31 mouse cellular contexts compared by ENCODE assay signal in the genomic region with DNA sequence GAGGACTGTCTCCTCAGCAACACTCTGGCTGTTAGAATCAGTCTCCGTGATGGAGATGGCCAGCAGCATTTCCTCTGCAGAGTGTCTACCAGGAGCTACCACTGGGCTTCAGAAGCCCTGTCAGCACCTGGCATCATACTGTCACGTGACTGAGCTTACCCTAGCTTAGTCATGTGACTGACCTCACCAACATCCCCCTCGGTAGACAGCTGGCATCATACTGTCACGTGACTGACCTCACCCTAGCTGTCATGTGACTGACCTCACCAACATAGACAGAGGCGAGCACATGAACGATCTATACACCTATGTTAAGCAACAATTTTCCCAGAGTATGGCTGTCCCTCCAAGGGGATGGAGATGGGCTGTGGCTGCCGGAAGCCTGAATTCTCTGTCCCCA. TPM values are rescaled to one million over a fixed set of nuclear protein-coding genes. Genes with fewer than 3 reads are reported as not detected.
DNase-seq lines count a peak whose midpoint lies in the region; ATAC-seq and TF ChIP-seq lines count a peak whose summit lies in the region.
"Had no signal": no experiment of that assay in that cellular context is flagged by ENCODE, and none has a peak within 500 bp of the region (broad histone marks: within the 10 kb centered on the region; RNA-seq: fewer than 3 reads in every experiment).

No protein-coding gene starts in this region.

- TF ChIP-seq RAD21 in MEL (IDR thresholded peaks at IDR 0.05; ENCODE audit: low read depth, low read length), result no peak

- DNase-seq in stomach, postnatal 0 days (ENCODE audit: low spot score), result no peak
- no peak for DNase-seq in MEL (ENCODE audit: low read depth, low spot score)
- DNase-seq in c-Kit-positive CD71-positive TER-119-positive erythroid progenitor cells, embryonic 14.5 days (ENCODE audit: low spot score), result no peak
- DNase-seq in kidney, adult 9 months, result no peak
- DNase-seq: adrenal gland, postnatal 10 days; cerebellum, postnatal 36 days; embryo, embryonic 11 days; gastrocnemius, adult 2 months; heart, postnatal 10 days; layer of hippocampus, adult 9-11 months; left cerebral cortex, postnatal 4 days; right cerebral cortex, adult 18-20 months; right cerebral cortex, postnatal 4 days had no signal

- H3K79me3 ChIP-seq in C2C12 (ENCODE audit: low read depth), result no peaks in the 10 kb centered on the region

- ATAC-seq in stomach, embryonic 15.5 days (ENCODE audit: insufficient read depth, low FRiP score, low read depth), result 0 out of 2 replicates have a peak, but pooled peaks have one; percentile 27
- no peak for ATAC-seq in stomach, postnatal 0 days (ENCODE audit: low FRiP score, low TSS enrichment)
- ATAC-seq: CD4-positive, CD25-positive, alpha-beta regulatory T cell, adult 4 months; forebrain, embryonic 13.5 days; hindbrain, embryonic 16.5 days; intestine, embryonic 15.5 days; lung, postnatal 0 days; midbrain, embryonic 13.5 days had no signal

- H3K4me2 ChIP-seq in stomach, embryonic 15.5 days, result no peak overlapping the region
- H3K4me2 ChIP-seq in stomach, postnatal 0 days (replicated peaks; ENCODE audit: low read depth), result no peak overlapping the region
- no peak overlapping the region for H3K4me2 ChIP-seq in myocyte (ENCODE audit: low read depth)
- H3K4me2 ChIP-seq: embryonic facial prominence, embryonic 13.5 days; forebrain, embryonic 13.5 days; heart, embryonic 11.5 days; intestine, embryonic 15.5 days; limb, embryonic 15.5 days; midbrain, embryonic 13.5 days; neural tube, embryonic 13.5 days had no signal

- no peak overlapping the region for H3K9ac ChIP-seq in stomach, embryonic 15.5 days
- H3K9ac ChIP-seq in stomach, postnatal 0 days (ENCODE audit: low read length), result no peak overlapping the region
- H3K9ac ChIP-seq in MEL (ENCODE audit: control insufficient read depth, low read depth, low read length, poor library complexity, severe bottlenecking), result no peak overlapping the region
- H3K9ac ChIP-seq: embryonic facial prominence, embryonic 13.5 days; forebrain, embryonic 13.5 days; intestine, embryonic 15.5 days; limb, embryonic 15.5 days; midbrain, embryonic 13.5 days; neural tube, embryonic 13.5 days had no signal

- H3K9me3 ChIP-seq in stomach, embryonic 15.5 days, result no peaks in the 10 kb centered on the region
- no peaks in the 10 kb centered on the region for H3K9me3 ChIP-seq in stomach, postnatal 0 days (ENCODE audit: control insufficient read depth, low read length)
- no peaks in the 10 kb centered on the region for H3K9me3 ChIP-seq in MEL (replicated peaks; ENCODE audit: insufficient read depth, low read length)
- H3K9me3 ChIP-seq: embryonic facial prominence, embryonic 13.5 days; forebrain, embryonic 13.5 days; G1E; hindbrain, embryonic 10.5 days; intestine, embryonic 15.5 days; limb, embryonic 15.5 days; midbrain, embryonic 13.5 days; neural tube, embryonic 13.5 days had no signal

- H3K27ac ChIP-seq in stomach, embryonic 15.5 days, result no peak overlapping the region
- H3K27ac ChIP-seq in stomach, postnatal 0 days (replicated peaks), result no peak overlapping the region
- H3K27ac ChIP-seq in MEL (ENCODE audit: control insufficient read depth, low read depth, low read length), result no peak overlapping the region
- H3K27ac ChIP-seq: embryonic facial prominence, embryonic 13.5 days; forebrain, embryonic 13.5 days; gastrocnemius, adult 2 months; hindbrain, embryonic 10.5 days; intestine, embryonic 15.5 days; kidney, postnatal 0 days; limb, embryonic 15.5 days; midbrain, embryonic 13.5 days; neural tube, embryonic 13.5 days had no signal

- H3ac ChIP-seq in C2C12 (ENCODE audit: control insufficient read depth, insufficient read length, low read depth), result no peak overlapping the region
- H3ac ChIP-seq in myocyte (ENCODE audit: control insufficient read depth, insufficient read length), result no peak overlapping the region

- H3K27me3 ChIP-seq in stomach, embryonic 15.5 days (replicated peaks), result no peaks in the 10 kb centered on the region
- H3K27me3 ChIP-seq in stomach, postnatal 0 days (ENCODE audit: control insufficient read depth, insufficient read depth, low read length), result no peaks in the 10 kb centered on the region
- H3K27me3 ChIP-seq in C2C12 (ENCODE audit: control insufficient read depth, insufficient read depth, insufficient read length) (no peaks in the 10 kb centered on the region), MEL (ENCODE audit: control insufficient read depth in 1 of 2, insufficient read depth in 2 of 2, low read length in 2 of 2) (peaks cover 9 to 10% of the 10 kb centered on the region in 2 experiments; a peak in 3 of 4 replicates), myocyte (ENCODE audit: control insufficient read depth, insufficient read depth, insufficient read length) (no peaks in the 10 kb centered on the region)
- H3K27me3 ChIP-seq: embryonic facial prominence, embryonic 13.5 days; forebrain, embryonic 13.5 days; limb, embryonic 15.5 days; midbrain, embryonic 13.5 days; neural tube, embryonic 13.5 days had no signal

- no peak for TF ChIP-seq CTCF in stomach, postnatal 0 days (IDR thresholded peaks at IDR 0.05; ENCODE audit: low read depth)
- no peak for TF ChIP-seq CTCF in C2C12 (IDR thresholded peaks at IDR 0.05; ENCODE audit: control insufficient read depth, insufficient read depth, insufficient read length)
- TF ChIP-seq CTCF in MEL (IDR thresholded peaks at IDR 0.05 in 2 of 3, conservative IDR thresholded peaks at IDR 0.05 in 1 of 3; ENCODE audit: control insufficient read depth in 1 of 3, insufficient read depth in 1 of 3, low read depth in 2 of 3, low read length in 3 of 3, poor library complexity in 1 of 3, severe bottlenecking in 1 of 3), result no peak

- H3K4me1 ChIP-seq in stomach, embryonic 15.5 days, result no peaks in the 10 kb centered on the region
- H3K4me1 ChIP-seq in stomach, postnatal 0 days (replicated peaks; ENCODE audit: control insufficient read depth, insufficient read depth), result no peaks in the 10 kb centered on the region
- no peaks in the 10 kb centered on the region for H3K4me1 ChIP-seq in MEL (ENCODE audit: control insufficient read depth in 1 of 2, insufficient read depth in 2 of 2, low read length in 2 of 2)
- H3K4me1 ChIP-seq: embryonic facial prominence, embryonic 13.5 days; forebrain, embryonic 13.5 days; intestine, embryonic 15.5 days; limb, embryonic 15.5 days; midbrain, embryonic 13.5 days; neural tube, embryonic 13.5 days had no signal

- TF ChIP-seq POLR2A in MEL (IDR thresholded peaks at IDR 0.05; ENCODE audit: control insufficient read depth in 1 of 2, insufficient read depth in 1 of 2, low read depth in 1 of 2, low read length in 2 of 2, poor library complexity in 1 of 2) (no peak), myocyte (IDR thresholded peaks at IDR 0.05; ENCODE audit: insufficient read length, low read depth) (no peak)

- no peaks in the 10 kb centered on the region for H3K36me3 ChIP-seq in stomach, embryonic 15.5 days
- no peaks in the 10 kb centered on the region for H3K36me3 ChIP-seq in stomach, postnatal 0 days (ENCODE audit: control insufficient read depth, insufficient read depth, low read length)
- H3K36me3 ChIP-seq in C2C12 (ENCODE audit: control insufficient read depth, insufficient read depth) (no peaks in the 10 kb centered on the region), MEL (ENCODE audit: control insufficient read depth in 1 of 2, insufficient read depth in 2 of 2, low read length in 2 of 2) (no peaks in the 10 kb centered on the region), myocyte (ENCODE audit: control insufficient read depth, insufficient read depth) (no peaks in the 10 kb centered on the region)
- H3K36me3 ChIP-seq: embryonic facial prominence, embryonic 13.5 days; G1E; hindbrain, embryonic 10.5 days; intestine, embryonic 15.5 days; limb, embryonic 15.5 days; midbrain, embryonic 13.5 days; neural tube, embryonic 13.5 days had no signal

- no peak for TF ChIP-seq EP300 in stomach, postnatal 0 days (optimal IDR thresholded peaks at IDR 0.05)
- TF ChIP-seq EP300 in MEL (IDR thresholded peaks at IDR 0.05; ENCODE audit: low read depth in 1 of 2, low read length in 2 of 2), result no peak

- H3K4me3 ChIP-seq in stomach, embryonic 15.5 days (replicated peaks), result no peak overlapping the region
- H3K4me3 ChIP-seq in stomach, postnatal 0 days (ENCODE audit: low read depth, low read length), result no peak overlapping the region
- H3K4me3 ChIP-seq in C2C12 (ENCODE audit: insufficient read depth, poor library complexity, severe bottlenecking) (no peak overlapping the region), MEL (ENCODE audit: control insufficient read depth in 1 of 2, insufficient read depth in 1 of 2, low read depth in 2 of 2, low read length in 2 of 2) (no peak overlapping the region), myocyte (no peak overlapping the region)
- H3K4me3 ChIP-seq: embryonic facial prominence, embryonic 13.5 days; forebrain, embryonic 13.5 days; gastrocnemius, adult 2 months; hindbrain, embryonic 10.5 days; intestine, embryonic 15.5 days; limb, embryonic 15.5 days; midbrain, embryonic 13.5 days; neural tube, embryonic 13.5 days had no signal

- H3K79me2 ChIP-seq in C2C12 (ENCODE audit: control insufficient read depth, insufficient read depth) (no peaks in the 10 kb centered on the region), MEL (ENCODE audit: control insufficient read depth, insufficient read depth, low read length, poor library complexity) (no peaks in the 10 kb centered on the region), myocyte (ENCODE audit: control insufficient read depth, insufficient read depth) (no peaks in the 10 kb centered on the region)

- WGBS in stomach, embryonic 15.5 days, result 68% methylated on average over 7 of the region's 7 CpGs
- 69% methylated on average over 7 of the region's 7 CpGs for WGBS in stomach, postnatal 0 days

RNA-seq across cellular contexts. Expression of a gene that starts 15.0 kb away (rescaled TPM):
- 0.39 and 0.40 TPM in 2 replicates for polyA plus RNA-seq in stomach, embryonic 15.5 days (2015; fragmentation: Nextera tagmentation; extraction: Ambion mirVana)
- 0.42 and 0.69 TPM in 2 replicates for polyA plus RNA-seq in stomach, postnatal 0 days (2015; fragmentation: Nextera tagmentation; extraction: Ambion mirVana)
- polyA plus RNA-seq in C2C12 (2012; fragmentation: generic; extraction: Trizol), result 2.1 TPM
- not detected in 2 replicates for total RNA-seq in MEL (2012; rRNA removed)
- polyA plus RNA-seq in MEL (2012; ENCODE audit: insufficient read depth in 1 of 2, insufficient read length in 2 of 2, low read depth in 1 of 2, low replicate concordance in 2 of 2, missing spikeins in 1 of 2), result under 1 TPM in 1 of 2 experiments, not detected in 1; 0.04 TPM
- polyA plus RNA-seq in myocyte (2012; fragmentation: generic; extraction: Trizol), result 1.3 TPM
- total RNA-seq: megakaryocyte progenitor cell, adult 5-6 weeks had no signal
- polyA plus RNA-seq: CD4-positive, CD25-positive, alpha-beta regulatory T cell, adult 4 months; G1E had no signal

RNA-seq across cellular contexts. Expression of a gene that starts 16.2 kb away (rescaled TPM):
- 0.19 and 0.32 TPM in 2 replicates for polyA plus RNA-seq in stomach, embryonic 15.5 days (2015; fragmentation: Nextera tagmentation; extraction: Ambion mirVana)
- polyA plus RNA-seq in stomach, postnatal 0 days (2015; fragmentation: Nextera tagmentation; extraction: Ambion mirVana), result 0.12 TPM in 2 replicates
- polyA plus RNA-seq in C2C12 (2012; fragmentation: generic; extraction: Trizol) (0.89 TPM), MEL (2012; ENCODE audit: insufficient read depth in 1 of 2, insufficient read length in 2 of 2, low read depth in 1 of 2, low replicate concordance in 2 of 2, missing spikeins in 1 of 2) (under 1 TPM in 1 of 2 experiments, not detected in 1; 0.40 TPM), myocyte (2012; fragmentation: generic; extraction: Trizol) (1.3 TPM)
- total RNA-seq in MEL (2012; rRNA removed), result 0.08 and 0.10 TPM in 2 replicates
- total RNA-seq: megakaryocyte progenitor cell, adult 5-6 weeks had no signal
- polyA plus RNA-seq: CD4-positive, CD25-positive, alpha-beta regulatory T cell, adult 4 months; G1E; heart, embryonic 11.5 days; liver, embryonic 16.5 days had no signal

RNA-seq across cellular contexts. Expression of a gene that starts 16.4 kb away (rescaled TPM):
- 8.0 and 8.1 TPM in 2 replicates for polyA plus RNA-seq in stomach, embryonic 15.5 days (2015; fragmentation: Nextera tagmentation; extraction: Ambion mirVana)
- 2.8 TPM in 2 replicates for polyA plus RNA-seq in stomach, postnatal 0 days (2015; fragmentation: Nextera tagmentation; extraction: Ambion mirVana)
- polyA plus RNA-seq in C2C12 (2012; fragmentation: generic; extraction: Trizol) (9.9 TPM), MEL (2012; ENCODE audit: insufficient read depth in 1 of 2, insufficient read length in 2 of 2, low read depth in 1 of 2, low replicate concordance in 2 of 2, missing spikeins in 1 of 2) (1 to 10 TPM in 1 of 2 experiments, not detected in 1; 2.2 TPM), myocyte (2012; fragmentation: generic; extraction: Trizol) (26.5 TPM)
- 0.81 and 0.92 TPM in 2 replicates for total RNA-seq in MEL (2012; rRNA removed)
- polyA plus RNA-seq: G1E had no signal

RNA-seq across cellular contexts. Expression of a gene that starts 35.8 kb away (rescaled TPM):
- 4.0 and 4.7 TPM in 2 replicates for polyA plus RNA-seq in stomach, embryonic 15.5 days (2015; fragmentation: Nextera tagmentation; extraction: Ambion mirVana)
- polyA plus RNA-seq in stomach, postnatal 0 days (2015; fragmentation: Nextera tagmentation; extraction: Ambion mirVana), result 7.3 and 7.5 TPM in 2 replicates
- polyA plus RNA-seq in C2C12 (2012; fragmentation: generic; extraction: Trizol), result 58.0 TPM
- 12.1 and 13.4 TPM in 2 replicates for total RNA-seq in MEL (2012; rRNA removed)
- 10 to 100 TPM in 1 of 2 experiments, not detected in 1; 14.0 TPM for polyA plus RNA-seq in MEL (2012; ENCODE audit: insufficient read depth in 1 of 2, insufficient read length in 2 of 2, low read depth in 1 of 2, low replicate concordance in 2 of 2, missing spikeins in 1 of 2)
- polyA plus RNA-seq in myocyte (2012; fragmentation: generic; extraction: Trizol), result 69.6 TPM
- polyA plus RNA-seq: G1E had no signal

RNA-seq across cellular contexts. Expression of a gene that starts 53.3 kb away (rescaled TPM):
- 40.0 and 43.6 TPM in 2 replicates for polyA plus RNA-seq in stomach, embryonic 15.5 days (2015; fragmentation: Nextera tagmentation; extraction: Ambion mirVana)
- polyA plus RNA-seq in stomach, postnatal 0 days (2015; fragmentation: Nextera tagmentation; extraction: Ambion mirVana), result 47.5 and 53.3 TPM in 2 replicates
- polyA plus RNA-seq in C2C12 (2012; fragmentation: generic; extraction: Trizol) (3.4 TPM), MEL (2012; ENCODE audit: insufficient read depth in 1 of 2, insufficient read length in 2 of 2, low read depth in 1 of 2, low replicate concordance in 2 of 2, missing spikeins in 1 of 2) (10 to 100 TPM in 1 of 2 experiments, not detected in 1; 16.0 TPM), myocyte (2012; fragmentation: generic; extraction: Trizol) (16.4 TPM)
- total RNA-seq in MEL (2012; rRNA removed), result 11.4 and 14.1 TPM in 2 replicates
